Mouse (Mus musculus) layer of hippocampus, postnatal 25 days (tissue): ENCODE data around the gene Peli2. TPM values are rescaled to one million over a fixed set of nuclear protein-coding genes. Genes with fewer than 3 reads are reported as not detected.

Source experiments
- DNase-seq, 2 experiments: peaks; one replicate each; pipeline ENCODE4 v3.0.0; 2022; ENCODE audit warnings: mixed read lengths in 2 of 2, low spot score in 1 of 2; ENCODE audit errors: extremely low spot score in 1 of 2
- total RNA-seq, 2 experiments: library from RNA; stranded (reverse); gene quantifications; 2 replicates each; pipeline ENCODE4 v1.2.3; 2021

Gene Peli2
- total RNA-seq, 2 experiments from 2014 or later = 17.6 to 28.2 TPM

GRCm38 (mm10) chr14:48209436-48209835 lies 88.8 kb downstream of the Peli2 start:
- DNase-seq = no peak

- DNase-seq = no peak
Measured at GRCm38 (mm10) chr14:48210089-48210488, 89.5 kb downstream of the Peli2 start.

- DNase-seq = no peak
Measured at GRCm38 (mm10) chr14:48211526-48211925, 90.9 kb downstream of the Peli2 start.

- no peak for DNase-seq
Measured at GRCm38 (mm10) chr14:48212839-48213238, 92.2 kb downstream of the Peli2 start.

- DNase-seq = no peak
Measured at GRCm38 (mm10) chr14:48213593-48213992, 93.0 kb downstream of the Peli2 start.

- DNase-seq = no peak
Measured at GRCm38 (mm10) chr14:48222051-48222450, 101.4 kb downstream of the Peli2 start.

GRCm38 (mm10) chr14:48222684-48223083 lies 102.1 kb downstream of the Peli2 start:
- DNase-seq = no peak

GRCm38 (mm10) chr14:48224203-48224602 lies 103.6 kb downstream of the Peli2 start:
- no peak for DNase-seq

- DNase-seq = no peak
Measured at GRCm38 (mm10) chr14:48224861-48225300, 104.3 kb downstream of the Peli2 start.

GRCm38 (mm10) chr14:48225810-48226446 lies 105.3 kb downstream of the Peli2 start:
- no peak for DNase-seq

GRCm38 (mm10) chr14:48226759-48227158 lies 106.1 kb downstream of the Peli2 start:
- no peak for DNase-seq

- no peak for DNase-seq
Measured at GRCm38 (mm10) chr14:48234785-48235519, 114.3 kb downstream of the Peli2 start.

GRCm38 (mm10) chr14:48241335-48241734 lies 120.7 kb downstream of the Peli2 start:
- DNase-seq = no peak

GRCm38 (mm10) chr14:48246236-48246635 lies 125.6 kb downstream of the Peli2 start:
- DNase-seq = no peak

- DNase-seq = no peak
Measured at GRCm38 (mm10) chr14:48246963-48247362, 126.3 kb downstream of the Peli2 start.

- DNase-seq = no peak
Measured at GRCm38 (mm10) chr14:48249459-48249858, 128.8 kb downstream of the Peli2 start.

- no peak for DNase-seq
Measured at GRCm38 (mm10) chr14:48249909-48250308, 129.3 kb downstream of the Peli2 start.

- no peak for DNase-seq
Measured at GRCm38 (mm10) chr14:48251381-48251979, 130.9 kb downstream of the Peli2 start.

- DNase-seq = no peak
Measured at GRCm38 (mm10) chr14:48253183-48253582, 132.6 kb downstream of the Peli2 start.

- no peak for DNase-seq
Measured at GRCm38 (mm10) chr14:48254696-48255095, 134.1 kb downstream of the Peli2 start.

GRCm38 (mm10) chr14:48255290-48255689 lies 134.7 kb downstream of the Peli2 start:
- no peak for DNase-seq

GRCm38 (mm10) chr14:48257759-48258158 lies 137.1 kb downstream of the Peli2 start:
- DNase-seq = no peak
